Mouse (Mus musculus) brain, embryonic 14.5 days (tissue): ENCODE results near the gene Matn3.

Experiments used
- CTCF ChIP-seq: fragments of 200-500 bp; IDR thresholded peaks from 2 replicates; pipeline ENCODE4 v1.5.1; 2012; ENCODE audit warnings: inconsistent platforms, mild to moderate bottlenecking, moderate library complexity, borderline replicate concordance; ENCODE audit not compliant: insufficient read depth, insufficient read length; ENCODE audit errors: extremely low read depth
- POLR2A ChIP-seq: fragments of 200-500 bp; IDR thresholded peaks from 2 replicates; pipeline ENCODE4 v1.6.1; 2012; ENCODE audit warnings: mild to moderate bottlenecking, inconsistent platforms, borderline replicate concordance; ENCODE audit not compliant: poor library complexity, insufficient read depth, insufficient read length, severe bottlenecking; ENCODE audit errors: extremely low read depth

- TF ChIP-seq CTCF (no peak), POLR2A (no peak)
These were observed 24.1 kb upstream of the Matn3 start for GRCm38 (mm10) chr12:8923603-8924002.
